Mouse (Mus musculus): ENCODE data around the gene Med14.

Gene Med14

DNA sequence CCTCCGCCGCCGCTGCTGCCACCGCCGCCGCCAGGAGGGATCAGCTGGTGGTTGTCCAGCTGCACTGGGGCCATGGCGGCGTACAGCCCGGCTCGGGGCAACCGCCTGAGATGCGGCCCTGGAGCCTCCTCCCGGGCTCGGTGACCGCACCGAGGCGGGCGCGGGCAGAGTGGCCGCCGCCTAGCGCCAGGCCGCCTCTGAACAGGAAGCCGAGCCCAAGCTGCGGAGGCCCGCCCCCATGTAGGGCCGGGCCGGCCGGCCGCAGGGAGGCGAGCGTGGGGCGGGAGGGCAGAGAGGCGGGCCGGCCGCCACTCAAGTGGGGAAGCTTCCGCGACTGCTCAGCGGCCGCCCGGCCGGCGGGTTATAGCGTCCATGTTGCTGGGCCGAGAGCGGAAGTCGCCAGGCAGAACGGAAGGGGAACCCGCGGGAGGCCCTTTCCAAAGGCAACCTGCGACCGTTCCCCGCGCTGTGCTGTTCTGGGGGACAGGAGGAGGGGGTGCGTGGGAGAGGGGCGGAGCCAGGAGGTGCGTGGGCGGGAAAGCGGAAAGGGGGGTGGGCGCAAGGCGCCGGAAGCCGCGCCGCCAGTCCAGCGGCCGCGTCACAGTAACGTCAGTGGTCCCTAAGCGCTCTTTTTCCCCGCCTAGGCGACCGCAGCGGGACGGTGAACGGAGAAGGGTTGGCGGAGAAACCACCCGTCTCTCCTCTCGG is at the start of gene Med14:
Med14 (minus strand) TSS at position 448 of the 708 bp plus-strand sequence.
- CTCF ChIA-PET = no interaction called here

DNA sequence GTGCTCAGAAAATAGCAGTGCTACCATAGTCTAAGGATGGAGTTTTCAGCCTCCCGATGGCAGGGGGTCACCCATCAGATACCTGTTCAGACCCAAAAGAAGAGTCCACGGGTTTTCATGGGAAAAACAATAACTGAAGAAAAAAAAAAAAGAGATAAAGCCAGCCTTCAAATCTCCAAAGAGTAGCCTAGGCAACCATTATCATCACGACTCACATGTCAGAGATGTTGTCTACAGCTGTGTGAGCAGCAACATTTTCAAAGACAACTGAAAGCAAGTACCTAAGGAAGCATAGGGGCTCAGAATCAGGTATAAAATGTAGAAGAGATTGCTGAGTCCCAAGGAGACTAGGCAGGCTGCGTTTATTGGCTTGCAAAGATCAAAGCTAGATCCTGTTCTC is 38.7 kb upstream of the Med14 start:
- CTCF ChIA-PET = interaction anchor here (0.7 kb wide), 1 partner anchor 20 kb away, joined by 9 read pairs; no protein-coding TSS in a partner anchor

DNA sequence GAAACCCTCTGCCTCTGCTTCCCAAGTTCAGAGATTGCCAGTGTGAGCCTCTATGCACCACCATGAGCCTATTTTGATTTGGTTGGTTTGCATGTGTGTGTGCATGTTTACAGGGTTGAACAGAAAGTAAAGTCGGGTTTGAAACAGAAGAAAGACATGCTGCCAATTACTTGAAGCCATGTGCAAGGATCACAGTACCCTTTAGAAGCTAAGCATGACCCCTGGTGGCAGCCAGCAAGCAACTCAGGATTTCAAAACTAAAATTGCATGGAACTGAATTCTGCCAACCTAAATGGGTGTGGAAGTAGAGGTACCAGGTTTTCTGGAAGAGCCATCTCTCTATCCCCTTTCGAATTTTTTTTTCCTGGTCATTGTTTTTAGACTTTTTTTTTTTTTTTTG is 33.0 kb upstream of the Med14 start:
- CTCF ChIA-PET = no interaction called here

DNA sequence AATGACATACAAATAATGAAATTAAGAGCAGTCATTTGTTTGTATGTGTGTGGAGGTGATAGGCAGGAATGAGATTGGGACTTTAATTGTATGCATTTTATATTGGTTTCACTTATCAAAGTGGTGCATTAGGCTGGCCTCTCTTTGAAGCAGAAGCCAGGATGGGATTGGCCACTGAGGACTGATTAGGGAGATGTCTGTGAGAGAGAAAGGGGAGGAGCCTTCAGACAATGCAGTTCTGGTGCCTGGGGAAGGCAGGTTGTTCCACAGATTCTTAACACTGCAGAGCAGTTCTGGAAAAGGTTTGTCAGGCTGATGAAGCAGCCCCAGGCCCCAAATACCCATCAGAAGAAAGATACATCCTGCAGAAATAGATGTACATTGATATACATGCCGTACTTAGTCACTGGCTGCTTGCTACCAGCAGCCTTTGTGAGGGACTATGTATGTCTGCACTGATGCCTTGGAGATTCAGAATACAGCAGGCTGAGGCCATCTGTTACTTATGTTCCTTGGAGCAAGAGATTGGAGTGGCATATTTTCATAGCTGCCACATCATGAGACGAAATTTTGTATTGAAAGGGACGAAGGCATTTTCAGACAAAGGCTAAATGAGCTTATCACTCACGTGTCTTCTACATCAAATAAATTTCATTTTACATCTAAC is 29.9 kb upstream of the Med14 start:
- CTCF ChIA-PET = no interaction called here

DNA sequence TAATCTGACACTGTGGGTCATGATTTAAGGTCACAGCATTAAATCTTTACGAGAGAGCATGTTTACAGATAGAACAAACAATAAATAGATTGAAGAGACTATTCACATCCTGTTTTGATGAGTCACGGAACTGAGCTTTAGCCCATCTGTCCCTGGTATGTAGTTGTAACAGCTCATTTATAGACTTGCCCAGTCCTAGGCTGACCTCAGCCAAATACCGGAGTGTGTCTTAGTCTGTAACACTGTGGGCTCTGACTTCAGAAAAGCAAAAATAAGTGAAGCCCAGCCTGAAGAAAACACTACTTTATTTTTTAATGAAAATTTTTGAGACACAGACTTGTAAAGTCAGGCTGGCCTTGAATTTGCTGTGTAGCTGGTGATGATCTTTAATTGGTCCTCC is 11.4 kb upstream of the Med14 start:
- CTCF ChIA-PET = no interaction called here

DNA sequence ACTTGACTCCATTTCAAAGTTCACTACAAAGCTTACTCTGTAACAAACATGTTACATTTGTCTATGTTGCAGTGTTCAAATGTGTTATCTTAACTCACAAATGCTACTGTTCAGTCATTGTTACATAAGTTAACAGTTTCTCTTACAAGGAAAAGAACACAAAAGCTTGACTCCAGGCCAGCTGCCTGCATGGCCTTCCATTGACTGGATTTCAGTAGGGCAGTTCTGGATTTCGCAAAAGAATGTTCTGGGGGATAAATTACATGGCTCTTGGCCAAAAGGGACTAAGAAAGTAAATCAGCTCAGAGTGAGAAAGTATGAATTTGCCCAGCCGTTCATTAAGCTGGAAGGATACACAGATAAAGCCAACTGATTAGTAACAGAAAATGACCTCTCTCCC is 9.7 kb upstream of the Med14 start:
- CTCF ChIA-PET = no interaction called here

DNA sequence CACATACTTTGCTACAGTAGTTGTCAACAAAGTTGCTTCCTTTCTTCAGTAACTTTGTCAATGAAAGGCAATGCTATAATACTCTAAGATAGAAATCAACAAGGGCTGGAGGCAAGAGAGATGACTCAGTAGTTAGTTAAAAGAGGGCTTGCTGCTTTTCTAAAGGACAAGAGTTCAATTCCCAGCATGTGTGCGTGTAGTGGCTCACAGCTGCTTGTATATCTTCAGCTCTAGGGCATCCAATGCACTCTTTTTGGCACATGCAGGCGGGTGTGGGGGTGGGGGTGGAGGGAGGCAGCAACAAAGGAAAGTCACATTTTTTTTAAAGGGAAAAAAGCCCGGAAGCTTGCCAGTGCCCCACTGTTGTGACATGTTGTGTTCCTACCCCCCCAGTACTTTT is 6.7 kb upstream of the Med14 start:
- CTCF ChIA-PET = interaction anchor here (0.7 kb wide), 1 partner anchor 15 kb away, joined by 3 read pairs; no protein-coding TSS in a partner anchor

DNA sequence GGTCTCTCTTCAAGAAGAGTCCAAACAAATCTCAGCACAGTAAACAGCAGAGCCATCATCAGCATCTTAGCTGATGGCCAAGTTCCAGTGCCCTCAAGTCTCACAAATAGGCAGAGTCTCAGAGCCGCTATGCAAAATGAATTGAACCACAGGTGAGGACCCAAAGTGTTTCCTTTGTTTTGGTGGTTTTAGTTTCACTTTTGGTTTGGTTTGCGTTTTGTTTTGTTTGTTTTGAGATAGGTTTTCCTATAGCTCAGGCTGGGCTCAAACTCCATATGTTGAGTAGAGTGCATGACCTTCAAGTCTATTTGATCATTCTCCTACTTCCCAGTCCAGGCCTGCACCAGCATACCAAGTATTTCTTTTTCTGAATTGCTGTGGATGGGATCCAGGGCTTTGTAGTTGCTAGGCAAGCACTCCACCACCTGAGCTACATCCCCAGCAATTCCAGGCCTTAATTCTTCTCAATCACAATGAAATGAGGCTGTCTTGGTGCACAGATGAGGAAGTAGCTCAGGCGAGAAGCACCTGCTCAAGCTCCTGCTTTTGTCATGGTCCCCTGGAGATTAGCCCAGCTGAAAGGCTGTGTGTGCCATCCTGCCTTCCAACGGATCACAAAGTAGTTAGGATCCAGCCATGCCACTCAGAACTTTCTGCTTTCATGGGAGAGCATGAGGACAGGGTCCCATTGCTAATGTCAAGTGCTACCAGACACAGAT is 5.1 kb upstream of the Med14 start:
- CTCF ChIA-PET = interaction anchor here (0.6 kb wide), 1 partner anchor 59 kb away, joined by 3 read pairs; no protein-coding TSS in a partner anchor

DNA sequence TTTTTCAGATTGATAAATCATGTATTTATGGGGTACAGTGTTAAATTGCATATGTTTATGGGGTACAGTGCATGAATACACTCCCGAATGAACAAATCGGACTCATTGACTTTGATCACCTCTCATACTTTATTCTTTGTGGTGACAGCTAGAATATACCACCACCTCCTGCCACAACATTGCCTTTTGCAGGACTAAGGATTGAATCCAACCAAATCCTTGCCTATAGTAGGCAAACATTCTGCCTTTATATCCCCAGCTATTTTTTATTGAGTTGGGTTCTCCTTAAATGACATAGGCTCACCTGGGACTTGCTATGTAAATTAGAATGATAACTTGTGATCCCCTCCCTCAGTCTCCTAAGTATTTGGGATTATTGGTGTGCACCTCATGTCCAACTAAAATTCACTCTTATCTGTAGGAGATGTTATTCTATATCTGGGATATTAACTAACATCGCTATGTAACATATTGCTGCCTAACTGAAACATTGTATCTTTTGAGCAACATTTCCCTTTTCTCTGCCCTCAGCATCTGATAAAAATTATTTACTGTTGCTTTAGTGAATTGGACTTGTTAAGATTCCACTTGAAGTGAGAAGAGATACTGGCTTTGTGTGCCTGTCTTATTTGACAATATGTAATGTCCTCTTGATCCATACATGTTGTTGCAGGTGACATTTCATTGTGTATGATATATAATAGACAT is 1.4 kb upstream of the Med14 start:
- CTCF ChIA-PET = interaction anchor here (0.6 kb wide), 1 partner anchor 612 kb away, joined by 3 read pairs; no protein-coding TSS in a partner anchor

DNA sequence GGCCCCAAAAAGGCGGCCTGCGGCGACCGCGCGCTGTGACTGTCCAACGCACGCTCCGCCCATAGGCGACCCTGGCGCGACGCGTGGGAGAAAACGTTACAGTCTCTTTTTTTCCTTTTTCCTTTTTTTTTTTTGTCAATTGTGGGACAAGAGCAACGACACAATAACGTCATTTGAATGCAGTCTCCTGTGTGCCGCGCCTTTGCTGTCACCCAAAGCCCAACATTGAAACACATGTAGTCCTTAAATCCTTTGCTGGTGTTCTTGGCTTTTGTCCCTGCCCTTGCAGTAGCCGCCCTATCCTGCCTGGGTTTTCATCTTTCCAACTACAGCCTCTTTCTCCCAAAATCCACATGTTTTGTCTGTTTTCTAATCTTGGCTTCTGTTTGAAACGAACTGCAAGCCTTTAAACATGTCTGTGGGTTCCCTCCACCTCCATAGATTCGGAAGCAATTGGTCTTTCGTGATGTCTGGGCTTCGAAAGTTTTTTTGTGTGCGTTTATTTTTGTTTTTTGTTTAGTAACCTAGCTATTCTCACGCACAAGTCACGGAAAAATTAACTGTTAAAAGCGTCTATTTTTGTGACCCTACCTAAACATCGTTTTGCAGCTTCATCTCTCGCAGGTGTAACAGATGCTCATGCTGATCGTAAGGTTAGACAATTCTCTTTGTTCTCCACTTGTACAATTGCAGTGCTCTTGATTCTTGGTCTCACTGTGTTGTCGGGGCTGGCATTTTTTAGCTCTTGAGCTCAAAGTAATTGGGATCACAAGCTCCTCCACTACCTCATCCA is 657 bp upstream of the Med14 start:
- CTCF ChIA-PET = no interaction called here

DNA sequence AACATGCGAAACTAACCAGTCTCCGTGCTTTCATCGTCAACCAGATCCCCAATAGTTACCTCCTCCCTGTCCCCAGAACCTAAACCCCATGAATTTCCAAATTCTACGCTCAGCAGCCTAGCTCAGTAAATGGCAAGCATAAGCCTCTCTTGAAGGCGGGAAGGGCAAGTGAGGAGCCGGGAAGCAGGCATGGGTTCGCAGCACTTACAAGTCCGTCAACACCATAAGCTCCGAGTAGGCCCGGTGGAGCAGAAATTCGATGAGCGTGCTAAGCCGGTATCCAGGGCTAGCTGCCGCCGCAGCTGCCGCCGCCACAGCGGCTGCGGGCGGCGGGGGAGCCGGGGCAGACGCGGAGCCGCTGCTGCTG is 631 bp downstream of the Med14 start:
- CTCF ChIA-PET = no interaction called here

DNA sequence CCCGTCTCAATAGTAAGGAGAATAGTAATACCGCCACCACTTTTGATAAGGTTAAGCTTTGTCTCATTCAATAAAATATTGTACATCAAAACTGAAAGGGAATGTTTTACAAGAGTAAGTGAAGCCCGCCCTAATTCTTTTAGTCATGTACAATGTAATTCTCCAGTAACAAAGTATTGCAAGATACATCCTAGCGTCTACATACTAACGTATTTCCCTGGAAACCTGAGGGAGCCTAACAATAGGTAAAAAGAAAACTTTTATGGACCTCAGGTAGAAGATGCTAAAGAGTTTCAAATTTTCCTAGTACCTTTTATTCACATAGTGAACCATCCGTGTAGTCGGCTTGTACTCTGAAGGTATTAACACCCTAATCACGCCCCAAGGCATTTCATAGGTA is 1.4 kb downstream of the Med14 start:
- CTCF ChIA-PET = no interaction called here

DNA sequence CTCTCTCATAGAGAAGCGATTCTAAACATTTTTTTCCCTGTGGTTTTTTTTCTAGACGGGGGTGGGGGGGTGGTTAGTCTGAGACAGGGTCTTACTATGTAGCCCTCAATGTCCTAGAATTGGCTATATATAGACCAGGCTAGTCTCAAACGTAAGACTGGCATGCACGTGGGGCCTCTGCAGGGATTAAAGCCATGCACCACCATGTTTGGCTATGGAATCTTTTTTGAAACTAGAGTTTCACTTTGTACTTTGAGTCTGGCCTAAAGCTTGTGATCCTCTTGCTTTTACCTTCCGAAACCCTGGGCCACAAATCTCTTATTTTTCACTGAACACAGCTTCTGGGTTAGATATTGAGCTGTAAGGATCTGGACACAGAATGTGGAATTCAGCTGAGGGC is 2.2 kb downstream of the Med14 start:
- CTCF ChIA-PET = interaction anchor here (1.0 kb wide), 1 partner anchor 37 kb away, joined by 3 read pairs; no protein-coding TSS in a partner anchor

DNA sequence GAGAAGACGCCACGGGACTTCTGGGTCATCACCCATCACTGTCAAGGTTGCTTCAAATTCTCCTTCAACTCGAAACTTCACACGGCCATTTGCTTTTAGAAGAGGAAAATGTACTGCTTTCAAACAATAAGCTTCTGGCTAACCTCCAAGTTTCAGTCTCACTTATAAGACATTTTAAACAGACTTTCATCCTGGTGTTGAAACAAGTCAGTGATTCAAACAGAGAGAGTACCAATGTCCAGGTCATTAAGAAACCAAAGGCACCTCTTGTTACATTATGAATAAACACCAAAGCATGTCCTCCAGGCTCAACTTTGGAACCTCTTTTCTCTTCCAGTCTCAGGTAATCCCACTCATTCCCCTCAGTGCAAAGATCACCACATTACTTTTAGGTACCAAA is 14.0 kb downstream of the Med14 start:
- CTCF ChIA-PET = no interaction called here

DNA sequence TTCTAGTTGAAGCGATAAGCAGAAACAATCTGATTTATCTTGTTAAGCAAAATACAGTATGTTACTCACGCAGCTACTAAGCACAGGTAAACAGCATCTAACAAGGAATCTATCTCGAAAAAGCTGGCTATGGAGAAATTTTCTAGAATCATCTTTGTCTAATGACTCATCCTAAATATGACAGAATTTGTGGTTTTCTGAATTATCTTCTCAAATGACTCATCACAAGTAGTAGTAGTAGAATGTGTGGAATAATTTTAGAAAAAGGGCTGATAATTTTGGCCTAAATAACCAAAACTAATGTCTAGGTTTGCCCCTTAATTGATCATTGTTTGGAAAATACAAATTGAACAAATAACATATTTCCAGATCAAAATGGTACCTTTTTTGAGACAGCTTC is 15.1 kb downstream of the Med14 start:
- CTCF ChIA-PET = no interaction called here

DNA sequence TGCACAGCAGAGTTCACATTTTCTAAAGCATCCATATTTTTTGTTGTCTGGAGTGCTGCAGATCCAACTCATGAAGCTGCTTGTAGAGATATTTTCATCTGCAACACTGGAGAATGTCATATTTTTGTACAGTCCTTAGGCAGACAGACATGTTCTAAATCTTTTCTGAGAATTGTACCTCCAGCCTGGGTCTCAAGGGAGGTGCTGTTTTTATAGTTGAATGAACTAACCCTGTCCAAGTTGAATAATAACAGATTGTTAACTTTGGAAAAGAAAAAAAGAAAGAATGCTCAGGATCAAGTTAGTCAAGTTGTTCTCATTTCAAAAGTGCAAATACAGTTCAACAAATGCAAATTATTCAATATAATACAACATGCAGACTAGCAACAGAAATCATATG is 21.5 kb downstream of the Med14 start:
- CTCF ChIA-PET = no interaction called here

DNA sequence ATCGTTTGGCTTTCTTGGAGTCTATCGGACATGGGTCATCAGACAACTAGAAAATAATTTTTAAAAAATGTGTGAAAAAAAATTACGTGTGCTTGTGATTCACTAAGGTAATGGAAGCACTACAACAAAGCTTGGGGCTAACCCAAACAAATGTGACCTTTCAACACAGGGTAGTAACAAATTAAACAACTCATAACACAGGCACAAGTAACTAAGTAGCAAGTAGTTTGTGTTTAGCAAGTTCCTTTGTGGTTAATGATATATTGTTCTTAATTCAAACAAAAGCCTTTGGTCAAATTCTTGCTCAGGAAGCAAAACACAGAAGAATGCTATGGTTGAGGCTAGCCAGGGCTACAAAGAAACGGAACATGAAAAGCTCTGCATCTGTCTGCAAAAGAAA is 45.8 kb downstream of the Med14 start:
- CTCF ChIA-PET = no interaction called here

DNA sequence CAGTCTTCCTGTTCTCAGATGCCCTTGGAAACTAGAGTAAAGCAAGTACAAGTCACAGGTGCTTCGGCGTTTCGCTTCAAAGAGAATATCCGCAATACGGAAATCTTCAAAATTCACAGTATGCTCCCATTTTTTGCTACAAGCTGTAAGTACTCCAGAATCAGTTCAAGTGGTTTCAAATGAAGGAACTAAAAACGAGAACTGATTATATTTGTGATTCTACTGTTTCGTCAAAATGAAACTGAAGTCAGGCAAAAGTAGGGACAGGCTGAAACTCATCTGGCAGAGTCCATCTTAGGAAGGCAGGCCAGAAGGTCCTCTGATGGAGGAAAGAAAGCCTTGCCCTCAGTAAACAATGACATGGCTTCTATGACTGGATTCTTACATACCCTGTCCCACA is 48.1 kb downstream of the Med14 start:
- CTCF ChIA-PET = no interaction called here

DNA sequence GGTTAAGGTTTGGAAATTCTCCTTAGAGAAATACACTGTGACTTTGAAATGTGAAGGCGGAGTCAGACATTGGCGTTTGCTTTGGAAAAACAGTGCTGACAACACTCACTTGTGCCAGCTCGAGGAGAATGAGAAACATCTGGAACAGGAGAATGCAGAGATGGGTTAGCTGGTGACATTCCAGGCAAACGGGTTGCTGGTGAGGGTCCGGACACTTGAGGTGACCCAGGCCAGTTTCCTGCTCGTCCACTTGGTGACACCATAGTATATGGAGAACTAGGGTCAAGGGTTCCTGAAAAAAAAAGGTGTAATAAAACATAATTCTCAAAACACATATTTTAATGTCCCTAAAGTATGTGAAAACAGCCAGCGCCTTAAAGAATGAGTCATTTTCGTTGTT is 75.0 kb downstream of the Med14 start:
- CTCF ChIA-PET = no interaction called here

DNA sequence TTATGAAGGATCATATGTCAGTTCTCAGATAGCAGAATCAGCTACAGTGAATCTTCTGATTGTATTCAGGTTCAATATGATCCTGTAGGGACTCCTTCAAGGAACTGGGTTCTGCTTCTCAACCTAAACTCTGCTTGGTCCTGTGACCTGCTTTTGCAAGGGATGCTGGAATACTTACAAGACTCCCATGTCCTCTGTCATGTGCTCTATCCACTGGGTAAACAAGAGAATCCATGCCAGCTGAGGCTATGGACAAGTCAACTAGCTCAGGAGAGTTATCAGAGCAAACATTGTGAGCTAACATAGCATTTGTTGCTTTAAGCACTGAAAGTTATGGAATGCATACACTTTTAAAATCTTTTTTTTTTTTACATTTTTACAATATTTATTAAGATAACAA is 75.8 kb downstream of the Med14 start:
- CTCF ChIA-PET = no interaction called here

DNA sequence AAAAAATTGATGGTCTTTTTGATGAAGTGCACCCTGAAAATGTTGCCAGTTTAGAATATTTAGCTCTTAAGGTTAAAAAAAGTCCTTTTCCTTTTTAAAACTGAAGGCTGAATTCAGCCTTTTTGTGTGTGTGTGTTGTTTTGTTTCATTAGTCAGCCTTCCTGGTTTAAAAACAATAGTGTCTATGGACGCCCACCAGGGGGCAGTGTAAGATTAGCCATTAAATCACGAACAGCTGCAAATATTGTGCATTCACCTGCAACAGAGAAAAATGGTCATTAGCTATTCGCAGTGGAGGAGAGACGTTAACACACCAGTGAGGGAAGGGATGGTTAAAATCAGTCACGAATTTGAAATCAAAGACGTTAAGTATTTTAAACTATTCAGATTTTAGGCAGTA is 84.5 kb downstream of the Med14 start:
- CTCF ChIA-PET = no interaction called here

All from spleen, embryonic (tissue).